Mouse (Mus musculus) layer of hippocampus, adult 18-20 months (tissue): ENCODE measurements around the gene Gfer. TPM values are rescaled to one million over a fixed set of nuclear protein-coding genes. Genes with fewer than 3 reads are reported as not detected.

ENCODE experiments used
- DNase-seq, 2 experiments: peaks; one replicate each; pipeline ENCODE4 v3.0.0; 2022; ENCODE audit warnings: low spot score in 2 of 2
- total RNA-seq, 2 experiments: library from RNA; stranded (reverse); gene quantifications; 2 replicates each; pipeline ENCODE4 v1.2.3; 2021

The Gfer gene
- total RNA-seq, 2 experiments from 2014 or later, result 18.8 to 23.1 TPM

- peak in 1 of 2 experiments; percentile 36 for DNase-seq
Observed at GRCm38 (mm10) chr17:24650070-24650616, 45.8 kb downstream of the Gfer start, which contains the start of gene Slc9a3r2. TSS of gene Slc9a3r2 (minus strand) at chr17:24650327.

GRCm38 (mm10) chr17:24649581-24650069 lies 46.3 kb downstream of the Gfer start:
- no peak for DNase-seq

- no peak for DNase-seq
Observed at GRCm38 (mm10) chr17:24648731-24649377, 47.1 kb downstream of the Gfer start.

GRCm38 (mm10) chr17:24647493-24647892 lies 48.5 kb downstream of the Gfer start:
- DNase-seq, result no peak

GRCm38 (mm10) chr17:24646381-24646780 lies 49.6 kb downstream of the Gfer start:
- no peak for DNase-seq

GRCm38 (mm10) chr17:24645916-24646315 lies 50.0 kb downstream of the Gfer start:
- DNase-seq, result no peak

- DNase-seq, result no peak
Observed at GRCm38 (mm10) chr17:24644875-24645721, 50.9 kb downstream of the Gfer start.

- DNase-seq, result no peak
Observed at GRCm38 (mm10) chr17:24644030-24644715, 51.8 kb downstream of the Gfer start.

Other genes starting within 250 kb of the Gfer start
- 10 to 100 TPM; 32.3 to 37.9 TPM for gene E4f1, start 225.8 kb downstream of the Gfer start, total RNA-seq
- 10 to 100 TPM; 61.6 to 64.6 TPM for gene Pgp, start 225.8 kb downstream of the Gfer start, total RNA-seq
- gene Bricd5, start 222.3 kb downstream of the Gfer start, total RNA-seq, result 1 to 10 TPM; 2.0 to 2.8 TPM
- 10 to 100 TPM; 42.5 to 42.9 TPM for gene Mlst8, start 217.1 kb downstream of the Gfer start, total RNA-seq
- 100 to 1,000 TPM; 153 to 157 TPM for gene Caskin1, start 207.6 kb downstream of the Gfer start, total RNA-seq
- 10 to 100 TPM; 79.3 to 84.6 TPM for gene Traf7, start 168.2 kb downstream of the Gfer start, total RNA-seq
- gene Rab26, start 161.9 kb downstream of the Gfer start, total RNA-seq, result 10 to 100 TPM; 69.7 to 75.6 TPM
- gene Pkd1, start 146.3 kb downstream of the Gfer start, total RNA-seq, result 10 to 100 TPM; 78.8 to 80.0 TPM
- gene Tsc2, start 63.5 kb downstream of the Gfer start, total RNA-seq, result 100 to 1,000 TPM; 182 to 189 TPM
- 1 to 10 TPM; 4.9 to 6.1 TPM for gene Nthl1, start 63.5 kb downstream of the Gfer start, total RNA-seq
- gene Slc9a3r2, start 45.8 kb downstream of the Gfer start, total RNA-seq, result 10 to 100 TPM; 39.7 to 41.0 TPM
- gene Npw, start 37.7 kb downstream of the Gfer start, total RNA-seq, result 1 to 10 TPM; 1.3 to 2.0 TPM
- 10 to 100 TPM; 39.6 to 42.8 TPM for gene Zfp598, start 26.5 kb downstream of the Gfer start, total RNA-seq
- gene Syngr3, start 6.2 kb downstream of the Gfer start, total RNA-seq, result 100 to 1,000 TPM; 159 to 169 TPM
- gene Noxo1, start 78 bp upstream of the Gfer start, total RNA-seq, result 1 to 10 TPM; 3.2 to 3.7 TPM
- gene Tbl3, start 11.5 kb upstream of the Gfer start, total RNA-seq, result 10 to 100 TPM; 31.7 to 32.5 TPM
- under 1 TPM in 1 of 2 experiments, not detected in 1; 0.27 TPM for gene Rnf151, start 21.9 kb upstream of the Gfer start, total RNA-seq
- gene Rps2, start 22.0 kb upstream of the Gfer start, total RNA-seq, result 100 to 1,000 TPM; 318 to 320 TPM
- gene Ndufb10, start 28.3 kb upstream of the Gfer start, total RNA-seq, result 100 to 1,000 TPM; 226 to 238 TPM
- gene Rpl3l, start 31.7 kb upstream of the Gfer start, total RNA-seq, result under 1 TPM; 0.27 to 0.43 TPM
- 10 to 100 TPM; 41.3 to 45.5 TPM for gene Msrb1, start 40.5 kb upstream of the Gfer start, total RNA-seq
- under 1 TPM; 0.35 to 0.38 TPM for gene Hs3st6, start 56.8 kb upstream of the Gfer start, total RNA-seq
- not detected for gene Meiob, start 108.1 kb upstream of the Gfer start, total RNA-seq
- gene Hagh, start 144.0 kb upstream of the Gfer start, total RNA-seq, result 100 to 1,000 TPM; 129 TPM
- 10 to 100 TPM; 21.4 to 21.7 TPM for gene Fahd1, start 154.2 kb upstream of the Gfer start, total RNA-seq
- not detected for gene Igfals, start 169.8 kb upstream of the Gfer start, total RNA-seq
- 10 to 100 TPM; 32.3 to 33.5 TPM for gene Nubp2, start 190.2 kb upstream of the Gfer start, total RNA-seq
- gene Spsb3, start 190.5 kb upstream of the Gfer start, total RNA-seq, result 10 to 100 TPM; 47.5 to 48.3 TPM
- gene Eme2, start 198.9 kb upstream of the Gfer start, total RNA-seq, result 10 to 100 TPM; 52.0 to 53.1 TPM
- gene Mrps34, start 199.0 kb upstream of the Gfer start, total RNA-seq, result 10 to 100 TPM; 75.4 to 78.6 TPM
- 10 to 100 TPM; 60.7 to 61.2 TPM for gene Nme3, start 200.3 kb upstream of the Gfer start, total RNA-seq
- gene Mapk8ip3, start 240.8 kb upstream of the Gfer start, total RNA-seq, result 100 to 1,000 TPM; 388 to 404 TPM